Mouse (Mus musculus): ENCODE data around the gene Ssna1.

Gene Ssna1

DNA sequence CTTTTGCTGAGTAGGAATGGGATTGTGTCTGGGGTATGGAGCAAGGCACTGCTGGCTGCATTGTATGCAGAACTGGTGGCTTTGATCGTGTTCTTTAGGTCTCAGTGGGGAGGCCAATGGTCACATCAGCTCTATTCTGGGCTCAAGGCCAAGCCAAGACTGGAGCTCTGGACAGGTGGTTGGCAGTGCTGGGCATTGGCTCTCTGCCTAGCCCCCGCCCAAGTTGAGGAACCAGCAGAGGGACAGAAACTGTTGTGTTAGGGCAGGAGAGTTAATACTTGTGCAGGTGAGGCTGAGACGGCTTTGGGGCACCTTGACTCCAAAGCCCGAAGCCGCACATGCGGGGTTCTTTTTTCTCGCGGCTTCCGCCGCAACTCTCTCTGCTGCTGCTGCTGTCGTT lies 17.4 kb upstream of the Ssna1 start, which contains the start of gene Lrrc26:
TSS of gene Lrrc26 (plus strand) at position 265 of the 400 bp plus-strand sequence.
- peak; percentile 79 for DNase-seq

DNA sequence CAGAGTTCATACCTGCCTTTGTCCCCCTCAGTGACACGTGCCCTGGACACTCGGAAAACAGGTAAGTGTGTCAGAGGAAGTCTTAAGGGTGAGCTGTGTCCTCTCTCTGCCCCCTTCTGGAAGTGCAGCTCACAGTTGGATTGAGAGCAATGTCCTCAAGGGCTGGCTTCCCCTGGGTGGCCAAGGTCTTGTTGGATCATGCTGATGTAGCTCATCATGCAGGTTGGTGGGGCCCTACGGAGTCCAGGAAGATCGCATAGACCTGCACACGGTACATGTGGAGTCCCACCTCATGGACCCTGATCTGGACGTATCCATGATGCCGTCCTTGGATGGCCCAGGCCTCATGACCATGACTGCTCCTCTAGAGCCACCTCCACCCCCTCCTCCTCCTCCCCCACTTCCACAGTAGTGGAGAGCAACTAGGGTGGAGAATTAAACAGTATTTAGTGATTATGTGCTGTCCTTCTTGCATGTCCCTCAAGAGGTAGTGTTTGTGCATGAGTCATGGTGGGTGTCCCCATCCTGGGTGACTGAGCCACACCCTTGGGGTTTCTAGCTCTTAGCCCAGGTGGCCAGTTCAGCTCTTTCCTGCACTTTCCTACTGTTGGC lies 16.6 kb upstream of the Ssna1 start:
- no peak for DNase-seq

DNA sequence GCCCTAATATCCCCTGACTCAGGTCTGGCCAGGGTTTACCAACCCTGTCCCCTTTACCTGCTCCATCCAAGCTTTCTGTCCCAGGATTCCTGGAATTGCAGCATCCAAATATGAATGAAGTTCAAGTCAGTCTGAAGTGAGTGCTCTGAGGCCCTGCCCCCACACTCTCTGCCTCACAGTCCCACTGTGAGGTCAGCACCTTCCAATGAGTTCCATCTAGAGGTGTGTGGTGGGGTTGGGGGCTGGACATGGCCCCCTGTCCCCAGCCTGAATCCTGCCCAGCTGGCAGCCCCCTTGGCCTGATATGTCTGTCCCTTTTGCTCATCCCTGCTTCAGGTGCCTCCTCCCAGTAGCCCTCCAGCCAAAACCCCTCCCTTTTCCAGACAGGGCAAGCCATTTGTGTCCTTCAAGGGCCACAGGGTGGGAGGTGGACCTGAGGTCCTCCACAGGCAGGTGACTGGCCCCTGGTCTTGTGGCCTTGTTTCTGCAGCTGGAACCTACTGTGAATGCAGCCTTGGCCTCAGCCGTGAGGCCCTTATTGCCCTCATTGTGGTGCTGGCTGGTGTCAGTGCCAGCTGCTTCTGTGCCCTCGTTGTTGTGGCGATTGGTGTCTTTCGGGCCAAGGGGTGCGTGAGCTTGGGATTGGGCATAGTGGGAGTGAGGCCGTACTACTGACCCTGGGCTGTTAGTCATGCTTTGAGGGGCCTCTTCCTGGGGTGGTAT lies 15.8 kb upstream of the Ssna1 start, which contains the start of gene Tmem210:
TSS of gene Tmem210 (plus strand) at position 219 of the 723 bp plus-strand sequence.
- no peak for DNase-seq

DNA sequence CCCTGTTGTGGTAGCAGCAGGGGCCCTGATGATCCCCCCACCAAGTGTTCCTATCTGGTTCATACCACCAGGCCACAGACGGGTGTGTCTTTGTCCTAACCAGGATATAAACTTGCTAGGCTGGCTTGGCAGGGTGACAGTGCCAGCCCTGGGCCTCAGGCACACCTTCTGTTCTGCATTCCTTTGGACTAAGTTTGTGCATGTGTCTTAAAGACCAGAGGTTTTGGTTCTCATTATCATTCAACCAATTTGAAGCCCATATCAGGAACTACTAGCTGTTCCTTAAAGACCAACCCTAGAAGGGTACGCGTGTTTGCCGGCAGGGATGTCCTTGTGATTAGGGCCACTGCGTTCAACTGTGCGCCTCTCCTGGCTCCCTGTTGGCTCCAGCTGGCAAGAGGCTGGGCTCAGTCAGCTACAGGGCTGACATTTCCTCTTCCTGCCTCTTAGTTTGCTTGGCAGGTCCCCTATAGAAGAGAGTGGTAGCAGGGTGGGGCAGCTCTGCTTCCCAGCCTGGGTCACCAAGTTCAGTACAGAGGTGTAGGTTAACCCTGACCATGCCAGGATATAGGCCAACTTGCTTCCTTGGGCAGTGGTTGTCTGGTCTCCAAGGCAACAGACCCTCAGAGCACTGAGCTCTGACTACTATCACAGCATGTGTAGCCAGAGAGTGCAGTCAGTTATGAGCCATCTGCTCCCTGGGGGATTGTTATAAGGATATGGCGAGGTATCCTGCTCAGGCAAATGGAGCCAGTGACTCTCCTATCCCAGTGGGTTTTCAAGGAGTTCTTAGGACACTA lies 14.8 kb upstream of the Ssna1 start:
- DNase-seq, result peak; percentile 44

DNA sequence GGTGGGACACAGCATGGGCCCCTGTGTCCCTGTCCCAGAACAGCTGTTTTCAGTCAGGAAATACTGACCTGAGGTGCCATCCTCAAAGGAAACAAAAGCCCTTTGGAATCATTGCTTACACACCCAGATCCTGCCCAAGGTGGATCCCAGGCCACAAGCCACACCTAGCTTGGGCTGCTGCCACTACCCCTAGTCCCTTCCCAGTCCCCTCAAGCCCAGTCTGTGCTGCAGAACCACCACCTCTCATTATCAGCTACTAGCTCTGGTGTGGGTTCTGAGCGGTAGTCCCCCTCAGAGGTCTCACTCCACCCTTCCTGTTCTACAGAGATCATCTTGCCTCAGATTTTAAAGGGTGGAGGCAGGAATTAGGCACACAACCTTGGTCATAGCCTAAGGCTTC lies 14.1 kb upstream of the Ssna1 start:
- no peak for DNase-seq

DNA sequence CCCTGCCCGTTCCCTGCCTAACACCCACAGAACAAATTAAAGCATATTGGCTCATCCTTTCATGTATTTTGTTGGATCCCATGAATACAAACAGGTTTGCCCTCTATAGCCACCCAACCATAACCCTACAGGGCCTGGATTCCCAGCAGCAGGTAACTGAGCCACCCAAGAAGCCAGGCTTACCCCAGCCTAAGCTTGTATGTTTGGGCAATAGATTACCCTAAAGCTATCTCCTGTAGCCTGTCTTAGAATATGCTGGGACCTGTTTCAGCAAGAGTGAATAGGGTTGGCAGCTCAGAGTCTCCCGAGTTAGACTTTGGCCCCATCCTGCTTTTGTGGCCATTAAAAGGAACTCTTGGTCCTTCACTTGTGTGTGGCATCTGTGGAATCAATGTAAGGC lies 13.3 kb upstream of the Ssna1 start:
- DNase-seq, result no peak

DNA sequence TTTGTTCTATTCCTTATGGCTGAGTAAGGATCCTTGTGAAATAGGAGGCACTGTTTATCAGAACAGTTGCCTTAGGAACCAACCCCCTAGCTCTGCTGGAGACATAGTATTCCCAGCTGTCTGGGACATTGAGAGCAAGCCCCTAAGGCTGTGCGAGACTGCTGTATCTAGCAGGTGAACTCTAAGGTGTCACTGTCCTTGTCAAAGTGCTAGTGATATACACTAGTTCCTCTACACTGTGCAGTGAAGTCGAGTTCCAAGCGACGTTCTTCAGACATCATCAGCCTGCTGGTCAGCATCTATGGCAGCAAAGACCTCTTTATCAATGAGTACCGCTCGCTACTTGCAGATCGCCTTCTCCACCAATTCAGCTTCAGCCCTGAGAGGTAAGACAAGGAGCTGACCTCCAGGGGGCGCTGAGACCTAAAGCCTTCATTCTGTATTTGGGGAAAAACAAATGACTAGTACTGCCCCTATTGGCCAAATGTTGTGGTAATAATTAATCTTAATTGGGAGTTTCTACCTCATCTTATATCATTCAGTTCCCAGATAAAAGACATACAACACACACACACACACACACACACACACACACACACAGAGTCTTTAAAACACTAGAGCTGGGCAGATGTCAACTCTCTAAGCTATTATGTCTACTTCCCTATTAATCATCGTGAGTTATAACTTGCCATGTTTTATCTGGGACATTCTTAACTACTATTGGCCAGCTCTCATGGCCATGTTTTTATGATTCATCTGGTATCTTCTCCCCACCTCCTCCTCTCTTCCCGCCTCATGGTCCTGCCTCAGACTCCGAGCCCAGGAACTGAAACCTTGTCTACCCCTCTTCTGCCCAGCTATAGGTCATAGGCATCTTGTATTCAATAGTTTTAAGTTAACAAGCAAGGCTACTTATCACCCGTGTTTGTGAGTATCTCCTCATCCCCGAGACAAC lies 7.0 kb upstream of the Ssna1 start:
- DNase-seq, result peak; percentile 81

DNA sequence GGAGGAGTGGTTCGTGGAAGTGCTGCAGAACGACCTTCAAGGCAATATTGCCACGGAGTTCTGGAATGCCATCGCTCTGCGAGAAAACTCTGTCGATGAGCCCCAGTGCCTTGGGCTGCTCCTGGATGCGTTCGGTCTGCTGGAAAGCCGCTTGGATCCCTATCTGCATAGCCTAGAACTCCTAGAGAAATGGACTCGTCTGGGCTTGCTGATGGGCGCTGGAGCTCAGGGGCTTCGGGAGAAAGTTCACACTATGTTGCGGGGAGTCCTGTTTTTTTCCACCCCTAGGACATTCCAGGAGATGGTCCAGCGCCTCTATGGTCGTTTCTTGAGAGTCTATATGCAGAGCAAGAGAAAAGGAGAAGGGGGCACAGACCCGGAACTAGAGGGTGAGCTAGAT lies 772 bp upstream of the Ssna1 start:
- DNase-seq, result peak; percentile 21

DNA sequence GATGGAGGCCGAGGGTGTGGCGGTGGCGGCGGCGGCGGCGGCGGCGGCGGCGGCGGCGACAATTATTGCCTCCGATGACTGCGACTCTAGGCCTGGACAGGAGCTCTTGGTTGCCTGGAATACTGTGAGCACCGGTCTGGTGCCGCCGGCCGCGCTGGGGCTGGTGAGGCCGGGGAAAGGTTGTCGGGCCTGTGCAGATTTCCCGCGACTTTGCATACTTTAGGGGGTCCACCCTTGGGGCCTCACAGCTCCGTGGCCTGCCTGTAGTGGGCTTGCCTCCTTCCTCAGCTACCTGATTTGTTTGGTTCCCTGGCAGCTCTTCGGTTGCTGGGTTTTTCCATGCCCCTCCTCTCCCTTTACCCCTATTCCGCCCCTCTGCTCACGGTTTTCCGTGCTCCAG lies 277 bp upstream of the Ssna1 start:
- DNase-seq, result no peak

DNA sequence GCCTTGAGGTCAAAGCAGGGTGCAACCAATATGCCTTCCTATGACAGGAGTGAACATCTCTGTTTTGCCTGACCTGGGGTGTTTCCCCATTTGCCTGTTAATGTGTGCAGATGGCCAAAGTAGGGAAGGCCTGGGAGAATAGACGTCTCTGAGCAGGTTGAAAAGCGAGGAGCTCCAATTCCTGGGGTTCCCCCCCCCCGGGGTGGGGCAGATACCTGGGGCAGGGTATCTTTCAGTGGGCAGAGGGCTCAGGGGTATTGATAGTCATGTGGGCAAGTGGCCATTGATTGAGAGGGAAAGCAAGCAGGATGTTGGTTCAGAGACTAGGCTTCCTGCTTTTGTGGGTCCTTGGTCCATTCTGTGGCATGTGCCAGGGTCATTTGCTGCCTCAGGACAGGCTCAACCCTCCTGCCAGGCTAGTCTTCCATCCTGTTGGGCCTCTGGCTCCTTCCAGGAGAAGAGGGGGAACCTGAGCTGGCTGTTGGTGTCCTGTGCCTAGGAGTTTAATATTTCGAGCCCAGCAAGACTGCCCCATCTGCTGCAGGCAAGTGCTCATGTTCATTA lies 4.4 kb downstream of the Ssna1 start:
- no peak for DNase-seq

DNA sequence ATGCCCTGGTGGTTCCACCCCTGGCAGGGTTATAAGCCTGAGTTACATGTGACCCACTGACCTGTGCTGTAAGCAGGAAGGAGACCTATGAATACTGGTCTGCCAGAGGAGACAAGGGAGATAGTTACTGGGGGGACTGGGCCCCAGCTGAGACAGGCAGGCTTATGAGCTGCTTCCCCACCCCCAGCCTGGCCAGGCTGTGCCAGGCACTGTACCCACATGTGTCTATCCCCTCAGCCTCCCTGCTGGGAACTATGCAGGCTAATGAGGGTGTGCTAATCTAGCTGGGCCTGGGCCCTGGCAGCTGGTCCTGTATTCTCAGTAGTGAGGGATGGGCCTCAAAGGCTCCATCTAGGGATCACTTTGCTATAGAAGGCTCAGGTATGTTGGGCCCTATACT lies 5.0 kb downstream of the Ssna1 start:
- peak; percentile 55 for DNase-seq

DNA sequence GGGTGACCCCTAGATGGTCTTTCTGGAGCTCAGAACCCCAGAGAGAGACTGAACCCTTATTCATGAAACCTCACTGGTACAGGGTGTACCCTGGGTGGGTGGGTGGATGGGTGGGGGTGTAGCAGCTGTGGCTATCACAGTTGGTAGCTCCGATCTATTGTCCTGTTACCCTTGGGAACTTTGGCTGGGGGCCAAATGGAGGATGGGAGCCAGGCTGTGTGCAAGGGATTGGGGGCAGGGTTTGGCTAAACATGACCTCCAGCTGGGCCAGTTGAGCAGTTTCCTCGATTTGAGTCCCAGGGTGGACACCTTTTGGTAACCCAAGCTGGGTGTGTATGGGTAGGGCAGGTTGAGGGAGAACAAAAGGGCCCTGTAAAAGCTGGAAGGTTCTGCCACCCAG lies 5.5 kb downstream of the Ssna1 start:
- DNase-seq, result peak; percentile 79

DNA sequence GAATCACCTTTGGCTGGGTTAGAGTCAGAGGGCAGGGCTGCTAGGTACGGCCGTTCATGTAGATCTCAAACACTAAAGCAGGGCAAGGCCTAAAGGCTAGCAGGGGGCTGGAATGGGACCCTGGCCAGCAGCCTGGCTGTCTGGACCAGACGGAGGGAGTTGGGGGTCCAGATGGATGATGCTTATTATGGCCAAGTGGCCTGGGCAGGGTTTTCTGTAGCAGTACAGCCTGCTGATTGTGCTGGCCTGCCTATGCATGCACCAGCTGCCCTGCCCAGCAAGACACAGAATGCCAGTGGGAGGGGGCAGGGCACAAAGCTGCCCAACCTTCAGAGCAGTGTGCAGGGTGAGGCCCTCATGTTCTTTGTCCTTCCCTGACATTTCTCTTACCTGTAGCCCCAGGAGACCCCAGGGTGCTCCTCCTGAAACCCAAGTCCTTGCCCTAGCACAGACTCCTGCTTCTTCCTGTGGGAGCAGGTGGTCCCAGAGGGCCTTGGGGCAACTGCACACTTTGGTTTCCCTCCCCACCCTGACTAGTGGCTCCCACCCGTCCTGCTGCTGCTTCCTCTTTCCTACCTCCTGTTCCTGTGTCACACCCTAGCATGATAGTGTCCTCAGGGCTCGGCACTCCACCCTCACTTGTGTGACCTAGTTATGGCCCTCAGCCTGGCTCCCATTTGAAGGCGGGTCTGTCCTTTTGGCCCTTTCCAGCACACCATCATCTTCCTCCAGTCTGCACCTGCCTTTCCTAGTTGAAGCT lies 6.2 kb downstream of the Ssna1 start:
- peak; percentile 96 for DNase-seq

DNA sequence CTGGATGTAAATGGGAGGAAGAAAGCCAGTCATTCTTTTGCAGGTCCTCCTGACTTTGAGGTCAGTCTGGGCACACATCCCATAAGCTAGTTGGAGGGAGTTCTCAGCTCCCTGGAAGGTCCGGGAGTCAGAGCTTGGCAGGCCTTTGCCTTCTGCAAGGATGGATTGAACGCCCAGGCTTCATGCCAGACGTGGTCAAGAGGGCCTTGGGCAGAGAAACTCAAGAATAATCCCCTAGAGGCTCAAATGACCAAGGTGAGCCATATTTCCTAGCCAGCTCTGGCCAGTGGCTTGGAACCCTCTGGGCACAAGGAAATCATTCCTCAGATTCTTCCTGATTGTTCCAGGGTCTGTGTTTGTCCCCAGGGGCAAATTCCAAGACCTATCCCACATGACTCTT lies 7.4 kb downstream of the Ssna1 start:
- peak; percentile 87 for DNase-seq

DNA sequence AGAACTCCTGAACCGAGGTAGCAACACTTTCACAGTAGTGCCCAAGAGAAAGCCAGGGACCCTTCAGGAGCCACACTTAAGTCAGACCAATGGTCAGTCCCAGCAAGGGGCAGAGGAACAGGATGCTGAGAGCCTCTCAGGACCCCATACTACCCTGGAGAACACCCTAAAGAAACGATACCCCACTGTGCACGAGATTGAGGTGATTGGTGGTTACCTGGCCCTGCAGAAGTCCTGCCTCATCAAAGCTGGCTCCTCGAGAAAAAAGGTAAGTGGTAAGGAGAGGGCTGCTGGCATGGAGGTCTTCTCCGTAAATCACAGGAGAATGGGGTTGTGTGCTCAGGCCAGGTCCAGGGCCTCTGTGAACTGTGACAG lies 8.0 kb downstream of the Ssna1 start:
- peak; percentile 45 for DNase-seq

DNA sequence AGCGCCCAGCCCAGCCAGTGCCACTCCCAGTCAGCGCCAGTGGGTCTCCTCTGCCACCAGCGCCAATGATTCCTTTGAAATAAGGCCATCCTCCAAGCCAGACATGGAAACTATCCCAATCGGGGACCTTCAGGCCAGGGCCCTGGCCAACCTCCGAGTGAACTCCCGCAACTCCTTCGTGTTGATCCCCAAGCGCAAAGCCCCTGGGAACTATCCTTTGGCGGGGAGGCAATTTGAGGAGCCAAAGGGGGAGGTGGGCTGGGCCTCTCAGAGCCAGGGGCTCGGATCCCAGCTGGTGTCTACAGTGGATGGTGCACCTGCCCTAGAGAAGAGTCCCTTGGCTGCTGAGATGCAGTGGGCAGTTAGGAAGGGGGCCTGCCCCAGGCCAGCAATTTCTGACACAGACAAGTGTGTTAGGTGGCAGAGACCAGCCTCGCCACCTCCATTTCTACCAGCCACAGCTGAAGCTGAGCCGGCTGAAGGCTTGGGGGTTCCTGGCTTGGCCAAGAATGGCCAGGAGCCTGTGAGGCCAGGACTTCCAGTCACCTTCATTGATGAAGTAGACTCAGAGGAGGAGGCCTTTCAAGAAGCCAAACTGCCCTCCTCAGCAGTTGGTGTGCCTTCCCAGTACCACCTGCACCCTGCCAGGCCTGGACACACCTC lies 8.5 kb downstream of the Ssna1 start:
- peak; percentile 44 for DNase-seq

DNA sequence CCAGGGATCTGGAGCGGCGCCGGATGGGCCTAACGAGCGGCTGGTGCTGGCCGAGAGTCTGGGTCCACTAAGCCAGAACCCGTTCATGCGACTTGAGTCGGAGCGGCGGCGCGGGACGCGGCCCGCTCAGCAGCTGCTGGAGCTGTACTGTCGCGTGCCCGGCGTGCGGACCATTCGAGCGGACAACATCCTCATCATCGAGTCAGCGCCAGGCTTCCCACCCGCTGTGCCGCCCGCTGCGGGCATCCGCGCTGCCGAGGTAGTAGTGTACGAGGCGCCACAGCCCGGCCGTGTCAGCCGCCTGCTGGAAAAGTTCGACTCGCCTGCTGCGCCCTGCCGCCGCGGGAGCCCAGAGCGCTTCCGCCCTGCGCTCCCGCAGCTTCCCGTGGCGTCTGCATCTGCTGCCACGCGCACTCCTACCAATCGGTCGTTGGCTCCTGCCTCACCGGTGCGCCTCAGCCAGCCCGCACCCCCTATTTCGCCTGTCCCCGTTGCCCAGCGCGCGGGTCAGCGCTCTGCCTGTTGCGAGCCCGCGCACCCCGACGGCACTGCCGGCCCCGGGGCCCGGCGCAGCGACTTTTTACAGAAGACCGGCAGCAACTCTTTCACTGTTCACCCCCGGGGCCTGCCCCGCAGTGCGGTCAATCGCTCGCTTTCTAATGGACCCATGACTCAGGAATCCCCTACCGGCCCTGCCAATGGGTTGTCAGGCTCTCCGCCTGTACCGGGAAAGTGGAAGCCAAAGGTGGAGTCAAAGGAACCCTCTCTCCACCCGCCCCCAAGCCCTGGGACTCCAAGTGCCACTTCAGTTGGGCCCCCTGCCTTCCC lies 9.2 kb downstream of the Ssna1 start:
- DNase-seq, result peak; percentile 81

DNA sequence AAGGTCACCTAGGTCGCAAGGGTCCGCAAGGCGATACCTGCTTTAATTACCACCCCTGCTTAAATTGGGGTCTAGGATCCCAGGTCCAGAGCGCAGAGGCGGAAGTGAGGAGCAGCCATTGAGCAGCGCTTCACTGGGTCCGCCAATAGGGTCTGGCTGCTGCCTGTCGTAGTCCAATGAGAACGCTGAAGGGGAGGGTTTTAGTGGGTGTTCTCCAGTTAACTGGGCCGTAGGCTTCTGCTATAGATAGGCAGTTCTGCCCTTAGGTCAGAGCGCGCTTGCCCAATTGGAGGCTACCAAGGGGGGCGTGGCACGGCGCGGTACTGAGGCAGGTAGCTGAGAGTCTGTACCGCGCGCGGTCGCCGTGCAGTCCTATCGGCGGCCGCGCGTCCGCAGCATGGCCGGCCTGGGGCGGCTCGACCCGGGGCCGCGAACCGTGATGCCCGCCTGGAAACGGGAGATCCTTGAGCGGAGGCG lies 9.9 kb downstream of the Ssna1 start, which contains the start of gene Tprn:
TSS of gene Tprn (plus strand) at position 328 of the 477 bp plus-strand sequence.
- DNase-seq, result peak; percentile 95

DNA sequence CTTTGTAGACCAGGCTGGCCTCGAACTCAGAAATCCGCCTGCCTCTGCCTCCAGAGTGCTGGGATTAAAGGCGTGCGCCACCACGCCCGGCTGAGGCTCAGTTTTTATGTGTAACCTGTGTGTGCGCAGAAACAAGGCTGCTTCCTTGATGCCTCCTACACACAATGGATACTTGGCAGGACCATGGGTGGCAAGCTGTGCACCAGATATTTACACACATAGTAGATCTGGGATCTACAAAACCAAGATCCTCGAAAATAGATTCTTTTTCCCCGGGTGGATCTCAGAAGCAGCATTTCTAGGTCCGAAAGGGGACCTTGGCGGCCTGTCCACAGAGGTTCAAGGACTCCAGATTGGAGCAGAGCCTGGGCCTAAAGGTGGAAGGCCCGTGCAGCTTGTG lies 10.4 kb downstream of the Ssna1 start:
- DNase-seq, result no peak

DNA sequence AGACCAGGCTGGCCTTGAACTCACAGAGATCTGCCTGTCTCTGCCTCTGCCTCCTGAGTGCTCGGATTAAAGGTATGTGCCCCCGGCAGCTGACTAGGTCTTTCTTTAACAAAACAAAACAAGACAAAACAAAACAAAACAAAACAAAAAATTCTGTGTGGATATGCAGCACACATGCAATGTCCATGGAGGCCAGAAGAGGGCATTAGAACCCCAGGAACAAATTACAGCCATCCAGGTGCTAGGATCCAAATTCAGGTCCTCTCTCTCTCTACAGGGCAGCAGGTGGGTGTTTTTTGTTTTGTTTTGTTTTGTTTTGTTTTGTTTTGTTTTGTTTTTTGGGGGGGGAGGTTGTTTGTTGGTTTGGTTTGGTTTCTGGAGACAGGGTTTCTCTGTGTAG lies 13.4 kb downstream of the Ssna1 start:
- no peak for DNase-seq

Measured in cerebellum, adult 11 months (tissue).